Mouse (Mus musculus) neural tube, embryonic 14.5 days (tissue): Measurements from ENCODE around the gene Acot6. TPM values are rescaled to one million over a fixed set of nuclear protein-coding genes. Genes with fewer than 3 reads are reported as not detected.
A peak's percentile ranks its signal among the peaks of the same experiment; 100 is the strongest.

Source experiments
- ATAC-seq: fragments of 200-750 bp; cut with Nextera tagmentation; 2 replicates; pipeline ENCODE4 v1.8.0; 2017; ENCODE audit warnings: low read depth, mild to moderate bottlenecking, moderate TSS enrichment, moderate library complexity
- H3K27ac ChIP-seq: fragments of 300-500 bp; sonication (generic); 2 replicates; pipeline ENCODE4 v1.5.1; 2014; ENCODE audit warnings: low read depth, mild to moderate bottlenecking, control low read depth, low read length, moderate library complexity, mixed read lengths
- H3K27me3 ChIP-seq: fragments of 300-500 bp; sonication (generic); 2 replicates; pipeline ENCODE4 v1.6.1; 2014; ENCODE audit warnings: low read length; ENCODE audit not compliant: control insufficient read depth, insufficient read depth
- H3K36me3 ChIP-seq: fragments of 300-500 bp; sonication (generic); 2 replicates; pipeline ENCODE4 v1.6.1; 2014; ENCODE audit warnings: low read length, mixed read lengths; ENCODE audit not compliant: control insufficient read depth, insufficient read depth
- H3K4me1 ChIP-seq: fragments of 300-500 bp; sonication (generic); 2 replicates; pipeline ENCODE4 v1.6.1; 2014; ENCODE audit warnings: low read length; ENCODE audit not compliant: control insufficient read depth, insufficient read depth
- H3K4me2 ChIP-seq: fragments of 300-500 bp; sonication (generic); 2 replicates; pipeline ENCODE4 v1.6.1; 2014; ENCODE audit warnings: mild to moderate bottlenecking, low read depth, low read length, control low read depth
- H3K4me3 ChIP-seq: fragments of 300-500 bp; sonication (generic); 2 replicates; pipeline ENCODE4 v1.5.1; 2014; ENCODE audit warnings: low read depth, low read length, control low read depth, mixed read lengths
- H3K9ac ChIP-seq: fragments of 300-500 bp; sonication (generic); replicated peaks from 2 replicates; pipeline ENCODE4 v1.6.1; 2014; ENCODE audit warnings: low read depth, mild to moderate bottlenecking, control low read depth, low read length, mixed read lengths
- H3K9me3 ChIP-seq: fragments of 300-500 bp; sonication (generic); 2 replicates; pipeline ENCODE4 v1.6.1; 2016; ENCODE audit warnings: low read length; ENCODE audit not compliant: control insufficient read depth
- WGBS: fragments of 180-500 bp; shearing (Covaris S2); extraction: QIAGEN DNeasy Blood & Tissue Kit; methylation state at CpG from one replicate; pipeline ENCODE4 v1.1.7; 2014; 5-methylcytosine and 5-hydroxymethylcytosine counted together
- polyA plus RNA-seq: library from polyadenylated mRNA; unstranded; fragments of >200 nt; fragmentation: Nextera tagmentation; extraction: Ambion mirVana; gene quantifications from 2 replicates; pipeline ENCODE4 v1.2.1, GENCODE M21; 2014

Gene Acot6
- polyA plus RNA-seq, 1 experiment from 2014 or later: 1.9 TPM

- Histone ChIP-seq H3K36me3 (peaks cover 15% of the 10 kb centered on the region), H3K9me3 (no peaks in the 10 kb centered on the region), H3K4me1 (no peaks in the 10 kb centered on the region), H3K27ac (no peak overlapping the region), H3K9ac (no peak overlapping the region), H3K27me3 (no peaks in the 10 kb centered on the region), H3K4me3 (no peak overlapping the region), H3K4me2 (no peak overlapping the region)
- WGBS: 89% methylated on average over 7 of the region's 7 CpGs
- ATAC-seq: no peak
These were observed 36.7 kb downstream of the Acot6 start for GRCm38 (mm10) chr12:84137131-84137530.

- no peak for ATAC-seq
- peaks cover 15% of the 10 kb centered on the region for H3K36me3 ChIP-seq
- H3K4me2 ChIP-seq: no peak overlapping the region
- no peaks in the 10 kb centered on the region for H3K9me3 ChIP-seq
- WGBS: 71% methylated on average over 4 of the region's 4 CpGs
- no peaks in the 10 kb centered on the region for H3K27me3 ChIP-seq
- no peaks in the 10 kb centered on the region for H3K4me1 ChIP-seq
- H3K27ac ChIP-seq: no peak overlapping the region
- H3K9ac ChIP-seq: no peak overlapping the region
- no peak overlapping the region for H3K4me3 ChIP-seq
These were observed 39.7 kb downstream of the Acot6 start for GRCm38 (mm10) chr12:84140135-84140534.

GRCm38 (mm10) chr12:84141271-84141670 is 40.8 kb downstream of the Acot6 start:
- WGBS: 85% methylated on average over 4 of the region's 4 CpGs

GRCm38 (mm10) chr12:84142281-84143050 is 42.0 kb downstream of the Acot6 start:
- Histone ChIP-seq H3K9ac (no peak overlapping the region), H3K27me3 (no peaks in the 10 kb centered on the region), H3K4me2 (no peak overlapping the region), H3K27ac (no peak overlapping the region), H3K36me3 (0 out of 2 replicates have a peak, but pooled peaks cover 6% of the 10 kb centered on the region), H3K4me1 (no peaks in the 10 kb centered on the region), H3K9me3 (no peaks in the 10 kb centered on the region), H3K4me3 (no peak overlapping the region)
- WGBS: 41% methylated on average over 14 of the region's 14 CpGs
- no peak for ATAC-seq

More at GRCm38 (mm10) chr12:84141271-84141670, 40.8 kb downstream of the Acot6 start:
- Histone ChIP-seq H3K4me1 (no peaks in the 10 kb centered on the region), H3K4me3 (no peak overlapping the region), H3K27ac (no peak overlapping the region), H3K9me3 (no peaks in the 10 kb centered on the region), H3K27me3 (no peaks in the 10 kb centered on the region), H3K9ac (no peak overlapping the region), H3K4me2 (no peak overlapping the region), H3K36me3 (peaks cover 11% of the 10 kb centered on the region)
- ATAC-seq: no peak

- peak within 1 kb of the TSS; percentile 72 for H3K9ac ChIP-seq
- 1% methylated on average over 50 of the region's 50 CpGs for WGBS
- H3K4me2 ChIP-seq: peak within 1 kb of the TSS; percentile 91
- H3K4me1 ChIP-seq: no peaks in the 10 kb centered on the region
- no peaks in the 10 kb centered on the region for H3K9me3 ChIP-seq
- 0 out of 2 replicates have a peak, but pooled peaks cover 12% of the 10 kb centered on the region for H3K36me3 ChIP-seq
- H3K27me3 ChIP-seq: no peaks in the 10 kb centered on the region
- H3K27ac ChIP-seq: peak within 1 kb of the TSS; percentile 62
- ATAC-seq: peak; percentile 95
- peak within 1 kb of the TSS; percentile 61 for H3K4me3 ChIP-seq
These were observed 47.6 kb downstream of the Acot6 start, which contains the start of gene Pnma1 for GRCm38 (mm10) chr12:84147954-84148621. Gene Pnma1, minus strand, starts transcription at chr12:84148489.

- 0 out of 2 replicates have a peak, but pooled peaks cover 12% of the 10 kb centered on the region for H3K36me3 ChIP-seq
- H3K9me3 ChIP-seq: no peaks in the 10 kb centered on the region
- H3K9ac ChIP-seq: peak overlapping the region; percentile 72; the same call in 1 of the 2 replicates
- H3K4me3 ChIP-seq: peak overlapping the region; percentile 61
- no peaks in the 10 kb centered on the region for H3K4me1 ChIP-seq
- peak; percentile 28; the same call in 1 of the 2 replicates for ATAC-seq
- H3K27me3 ChIP-seq: no peaks in the 10 kb centered on the region
- H3K4me2 ChIP-seq: peak overlapping the region; percentile 91
- WGBS: 6% methylated on average over 10 of the region's 10 CpGs
- H3K27ac ChIP-seq: peak overlapping the region; percentile 62; the same call in 1 of the 2 replicates
These were observed 48.2 kb downstream of the Acot6 start for GRCm38 (mm10) chr12:84148622-84149012.

- Histone ChIP-seq H3K4me3 (no peak overlapping the region), H3K4me2 (no peak overlapping the region), H3K9ac (no peak overlapping the region), H3K4me1 (no peaks in the 10 kb centered on the region), H3K9me3 (no peaks in the 10 kb centered on the region), H3K27me3 (no peaks in the 10 kb centered on the region), H3K36me3 (0 out of 2 replicates have a peak, but pooled peaks cover 12% of the 10 kb centered on the region), H3K27ac (no peak overlapping the region)
- ATAC-seq: no peak
- WGBS: 35% methylated on average over 15 of the region's 15 CpGs
These were observed 49.5 kb downstream of the Acot6 start for GRCm38 (mm10) chr12:84149971-84150370.

GRCm38 (mm10) chr12:84150976-84151375 is 50.5 kb downstream of the Acot6 start:
- 62% methylated on average over 6 of the region's 6 CpGs for WGBS
- Histone ChIP-seq H3K27me3 (no peaks in the 10 kb centered on the region), H3K4me3 (no peak overlapping the region), H3K27ac (no peak overlapping the region), H3K36me3 (0 out of 2 replicates have a peak, but pooled peaks cover 12% of the 10 kb centered on the region), H3K4me1 (no peaks in the 10 kb centered on the region), H3K9ac (no peak overlapping the region), H3K9me3 (no peaks in the 10 kb centered on the region), H3K4me2 (no peak overlapping the region)
- ATAC-seq: no peak

GRCm38 (mm10) chr12:84151911-84152310 is 51.5 kb downstream of the Acot6 start:
- no peaks in the 10 kb centered on the region for H3K4me1 ChIP-seq
- H3K9ac ChIP-seq: no peak overlapping the region
- 93% methylated on average over 10 of the region's 10 CpGs for WGBS
- no peak overlapping the region for H3K27ac ChIP-seq
- no peaks in the 10 kb centered on the region for H3K9me3 ChIP-seq
- no peak overlapping the region for H3K4me3 ChIP-seq
- no peak overlapping the region for H3K4me2 ChIP-seq
- no peaks in the 10 kb centered on the region for H3K27me3 ChIP-seq
- H3K36me3 ChIP-seq: 0 out of 2 replicates have a peak, but pooled peaks cover 12% of the 10 kb centered on the region
- ATAC-seq: no peak
